Mouse (Mus musculus) embryonic facial prominence, embryonic 13.5 days (tissue): Measurements from ENCODE around the gene Ube2c. TPM values are rescaled to one million over a fixed set of nuclear protein-coding genes. Genes with fewer than 3 reads are reported as not detected.
A peak's percentile ranks its signal among the peaks of the same experiment; 100 is the strongest.
"Not testable (repeated sequence)": the region's sequence is repeated elsewhere in the genome, so short reads cannot be mapped to it uniquely, and the experiment has no call there.

Experiments used
- ATAC-seq: fragments of 200-750 bp; cut with Nextera tagmentation; 2 replicates; pipeline ENCODE4 v1.8.0; 2017; ENCODE audit warnings: low read depth; ENCODE audit not compliant: insufficient number of reproducible peaks, insufficient read depth, low FRiP score, low TSS enrichment
- H3K27ac ChIP-seq: fragments of 300-500 bp; sonication (generic); 2 replicates; pipeline ENCODE4 v1.5.1; 2015; ENCODE audit warnings: moderate library complexity, mild to moderate bottlenecking, inconsistent platforms
- H3K27me3 ChIP-seq: fragments of 300-500 bp; sonication (generic); 2 replicates; pipeline ENCODE4 v1.6.1; 2015; ENCODE audit warnings: mild to moderate bottlenecking, inconsistent platforms
- H3K36me3 ChIP-seq: fragments of 300-500 bp; sonication (generic); 2 replicates; pipeline ENCODE4 v1.6.1; 2015; ENCODE audit warnings: mild to moderate bottlenecking, inconsistent platforms
- H3K4me1 ChIP-seq: fragments of 300-500 bp; sonication (generic); 2 replicates; pipeline ENCODE4 v1.6.1; 2015; ENCODE audit warnings: inconsistent platforms
- H3K4me2 ChIP-seq: fragments of 300-500 bp; sonication (generic); 2 replicates; pipeline ENCODE4 v1.6.1; 2015; ENCODE audit warnings: moderate library complexity, mild to moderate bottlenecking, inconsistent platforms
- H3K4me3 ChIP-seq: fragments of 300-500 bp; sonication (generic); 2 replicates; pipeline ENCODE4 v1.5.1; 2015; ENCODE audit warnings: mild to moderate bottlenecking, inconsistent platforms
- H3K9ac ChIP-seq: fragments of 300-500 bp; sonication (generic); 2 replicates; pipeline ENCODE4 v1.6.1; 2015; ENCODE audit warnings: mild to moderate bottlenecking, inconsistent platforms
- H3K9me3 ChIP-seq: fragments of 300-500 bp; sonication (generic); 2 replicates; pipeline ENCODE4 v1.6.1; 2016; ENCODE audit warnings: inconsistent platforms
- WGBS: fragments of 180-500 bp; shearing (Covaris S2); methylation state at CpG from one replicate; pipeline ENCODE4 v1.1.7; 2015; ENCODE audit warnings: mixed read lengths; 5-methylcytosine and 5-hydroxymethylcytosine counted together
- polyA plus RNA-seq: library from polyadenylated mRNA; unstranded; fragments of >200 nt; fragmentation: Nextera tagmentation; extraction: Ambion mirVana; gene quantifications from 2 replicates; pipeline ENCODE4 v1.2.1, GENCODE M21; 2015

The Ube2c gene
- polyA plus RNA-seq, 1 experiment from 2014 or later = 448 TPM

DNA sequence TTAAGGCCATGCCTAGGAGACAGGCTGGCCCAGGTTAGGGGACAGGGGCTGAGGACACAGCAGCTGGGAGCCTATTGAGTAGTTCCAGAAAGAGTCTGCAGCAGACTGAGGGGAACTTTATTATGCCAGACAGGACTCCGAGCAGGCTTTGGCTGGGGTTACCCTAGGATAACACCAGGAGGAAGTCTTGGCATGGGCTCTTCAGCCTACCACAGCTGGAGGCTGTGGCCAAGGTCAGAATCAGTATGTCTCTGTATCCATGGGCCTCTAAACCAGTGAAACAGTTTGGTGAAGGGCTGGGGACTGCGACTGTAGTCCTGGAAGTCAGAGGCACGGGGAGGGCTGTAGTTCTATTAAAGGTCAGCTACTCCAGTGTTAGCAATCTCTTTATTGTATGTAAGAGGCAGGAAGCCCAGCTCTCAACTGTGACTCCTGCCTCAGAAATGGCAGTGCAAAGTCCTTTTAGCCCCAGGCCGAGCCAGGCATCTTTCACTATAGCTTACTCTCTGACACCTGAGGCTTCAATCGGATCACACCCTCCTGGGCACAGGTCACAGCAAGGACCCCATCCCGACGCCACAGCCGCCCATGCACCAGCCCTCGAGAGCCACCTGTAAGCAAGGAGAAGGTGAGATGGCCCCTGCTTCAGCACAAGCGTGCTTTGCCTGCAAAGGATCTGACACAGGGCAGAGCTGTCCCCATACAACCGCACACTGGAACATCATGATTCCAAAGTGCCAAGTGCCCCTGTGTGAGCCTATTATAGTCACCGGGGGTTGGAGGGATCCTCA is 22.9 kb downstream of the Ube2c start:
- H3K9me3 ChIP-seq = no peaks in the 10 kb centered on the region
- H3K4me2 ChIP-seq = no peak overlapping the region
- 90% methylated on average over 12 of the region's 12 CpGs for WGBS
- ATAC-seq = no peak
- H3K9ac ChIP-seq = no peak overlapping the region
- H3K27me3 ChIP-seq = no peaks in the 10 kb centered on the region
- H3K36me3 ChIP-seq = peaks cover 68% of the 10 kb centered on the region
- H3K4me3 ChIP-seq = no peak overlapping the region
- peaks cover 12% of the 10 kb centered on the region for H3K4me1 ChIP-seq
- H3K27ac ChIP-seq = no peak overlapping the region

DNA sequence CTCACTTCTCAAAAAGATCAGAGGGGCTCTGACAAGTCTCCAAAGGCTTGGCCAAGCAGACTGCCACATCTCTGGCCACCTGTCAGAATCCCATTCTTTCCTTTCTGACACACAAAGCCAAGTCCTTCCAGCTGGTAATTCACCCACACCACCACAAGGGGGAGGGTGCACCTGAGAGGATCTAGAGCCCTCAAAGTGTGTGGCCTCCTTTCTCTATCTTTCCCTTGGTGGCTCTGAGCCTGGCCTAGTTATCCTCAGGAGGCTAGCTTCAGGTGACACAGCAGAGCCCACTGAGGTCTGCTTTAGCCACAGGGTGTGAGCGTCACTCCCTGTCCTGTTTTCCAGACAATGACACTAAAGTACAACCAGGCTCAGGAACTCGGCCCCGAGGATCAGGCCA is 23.5 kb downstream of the Ube2c start:
- Histone ChIP-seq H3K27ac (no peak overlapping the region), H3K4me2 (no peak overlapping the region), H3K9me3 (no peaks in the 10 kb centered on the region), H3K4me3 (no peak overlapping the region), H3K9ac (no peak overlapping the region), H3K36me3 (peaks cover 72% of the 10 kb centered on the region), H3K27me3 (no peaks in the 10 kb centered on the region), H3K4me1 (peaks cover 8% of the 10 kb centered on the region)
- 79% methylated on average over 3 of the region's 3 CpGs for WGBS
- ATAC-seq = no peak

DNA sequence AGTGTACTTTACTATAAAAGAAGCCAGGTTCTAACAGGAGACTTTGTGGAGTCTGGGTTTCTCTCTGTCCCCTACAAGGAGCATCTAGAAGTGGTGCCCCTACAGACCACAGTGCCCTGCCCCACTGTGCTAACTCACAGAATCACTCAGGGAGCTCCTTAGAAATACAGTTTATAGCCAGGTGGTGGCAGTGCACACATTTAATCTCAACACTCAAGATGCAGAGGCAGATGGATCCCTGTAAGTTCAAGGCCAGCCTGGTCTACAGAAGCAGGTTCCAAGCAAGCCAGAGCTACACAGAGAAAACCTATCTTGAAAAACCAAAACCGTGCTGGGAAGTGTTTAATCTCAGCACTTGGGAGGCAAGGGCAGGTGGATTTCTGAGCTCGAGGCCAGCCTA is 24.1 kb downstream of the Ube2c start:
- Histone ChIP-seq H3K36me3 (peaks cover 72% of the 10 kb centered on the region), H3K27ac (no peak overlapping the region), H3K4me1 (peaks cover 2% of the 10 kb centered on the region; the same call in 1 of the 2 replicates), H3K4me2 (no peak overlapping the region), H3K27me3 (no peaks in the 10 kb centered on the region), H3K9ac (no peak overlapping the region), H3K4me3 (no peak overlapping the region), H3K9me3 (no peaks in the 10 kb centered on the region)
- 92% methylated on average over 2 of the region's 2 CpGs for WGBS
- ATAC-seq = no peak

DNA sequence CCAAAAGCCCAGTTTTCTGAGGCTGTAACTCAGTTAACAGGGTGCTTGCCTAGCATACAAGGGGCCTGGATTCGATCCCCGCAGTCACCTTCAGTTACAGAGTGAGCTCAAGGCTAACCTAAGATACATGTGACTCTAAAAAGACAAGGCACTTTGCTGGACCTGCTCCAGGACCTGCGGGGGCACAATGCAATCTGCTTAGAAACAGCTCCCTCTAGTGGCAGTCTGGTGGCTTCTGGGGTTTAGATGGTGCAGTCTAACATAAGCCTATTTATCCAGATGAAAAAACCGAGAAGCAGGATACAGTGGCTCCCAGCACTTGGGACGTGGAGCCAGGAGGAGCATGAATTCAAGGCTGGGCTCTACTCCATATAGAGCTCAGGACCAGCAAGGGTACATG is 24.6 kb downstream of the Ube2c start:
- Histone ChIP-seq H3K27ac (no peak overlapping the region), H3K9ac (no peak overlapping the region), H3K36me3 (peaks cover 74% of the 10 kb centered on the region), H3K9me3 (no peaks in the 10 kb centered on the region), H3K4me2 (no peak overlapping the region), H3K27me3 (no peaks in the 10 kb centered on the region), H3K4me3 (no peak overlapping the region), H3K4me1 (no peaks in the 10 kb centered on the region)
- 35% methylated on average over 5 of the region's 5 CpGs for WGBS
- ATAC-seq = no peak

DNA sequence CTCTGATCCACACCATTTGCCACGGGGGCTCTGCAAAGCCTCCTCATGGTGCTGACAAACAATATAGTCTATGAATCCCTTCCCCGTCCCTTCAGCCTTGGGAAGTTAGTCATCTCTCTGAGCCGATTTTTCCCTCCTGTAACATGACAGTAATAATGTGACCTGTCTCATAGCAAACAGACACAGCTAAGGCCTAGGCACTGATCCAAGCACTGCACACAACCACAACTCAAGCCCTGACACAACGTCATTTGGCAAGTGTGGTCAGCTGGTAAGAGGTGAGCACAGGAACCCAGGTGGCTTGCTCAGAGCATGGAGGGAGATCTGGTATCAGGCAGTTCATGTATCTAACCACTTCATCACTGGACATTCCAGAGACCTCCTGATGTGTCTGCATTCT is 26.2 kb downstream of the Ube2c start:
- H3K27ac ChIP-seq = no peak overlapping the region
- no peak overlapping the region for H3K9ac ChIP-seq
- peaks cover 84% of the 10 kb centered on the region for H3K36me3 ChIP-seq
- no peak overlapping the region for H3K4me2 ChIP-seq
- no peaks in the 10 kb centered on the region for H3K4me1 ChIP-seq
- no peaks in the 10 kb centered on the region for H3K9me3 ChIP-seq
- ATAC-seq = no peak
- H3K4me3 ChIP-seq = no peak overlapping the region
- WGBS = 87% methylated on average over 4 of the region's 4 CpGs
- H3K27me3 ChIP-seq = no peaks in the 10 kb centered on the region

DNA sequence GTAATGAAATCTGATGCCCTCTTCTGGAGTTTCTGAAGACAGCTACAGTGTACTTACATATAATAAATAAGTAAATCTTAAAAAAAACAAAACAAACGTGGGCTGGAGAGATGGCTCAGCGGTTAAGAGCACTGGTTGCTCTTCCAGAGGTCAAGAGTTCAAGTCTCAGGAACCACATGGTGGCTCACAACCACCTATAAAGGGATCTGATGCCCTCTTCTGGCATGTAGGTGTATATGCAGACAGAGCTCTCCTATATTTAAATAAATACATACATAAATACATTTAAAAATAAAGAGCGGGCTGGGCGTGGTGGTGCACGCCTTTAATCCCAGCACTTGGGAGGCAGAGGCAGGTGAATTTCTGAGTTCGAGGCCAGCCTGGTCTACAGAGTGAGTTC is 28.9 kb downstream of the Ube2c start:
- H3K9ac ChIP-seq, H3K4me1 ChIP-seq, H3K4me2 ChIP-seq, H3K27me3 ChIP-seq, H3K4me3 ChIP-seq, H3K27ac ChIP-seq, ATAC-seq, H3K9me3 ChIP-seq: not testable (repeated sequence)
- 81% methylated on average over 6 of the region's 6 CpGs for WGBS
- peaks cover 74% of the 10 kb centered on the region for H3K36me3 ChIP-seq

DNA sequence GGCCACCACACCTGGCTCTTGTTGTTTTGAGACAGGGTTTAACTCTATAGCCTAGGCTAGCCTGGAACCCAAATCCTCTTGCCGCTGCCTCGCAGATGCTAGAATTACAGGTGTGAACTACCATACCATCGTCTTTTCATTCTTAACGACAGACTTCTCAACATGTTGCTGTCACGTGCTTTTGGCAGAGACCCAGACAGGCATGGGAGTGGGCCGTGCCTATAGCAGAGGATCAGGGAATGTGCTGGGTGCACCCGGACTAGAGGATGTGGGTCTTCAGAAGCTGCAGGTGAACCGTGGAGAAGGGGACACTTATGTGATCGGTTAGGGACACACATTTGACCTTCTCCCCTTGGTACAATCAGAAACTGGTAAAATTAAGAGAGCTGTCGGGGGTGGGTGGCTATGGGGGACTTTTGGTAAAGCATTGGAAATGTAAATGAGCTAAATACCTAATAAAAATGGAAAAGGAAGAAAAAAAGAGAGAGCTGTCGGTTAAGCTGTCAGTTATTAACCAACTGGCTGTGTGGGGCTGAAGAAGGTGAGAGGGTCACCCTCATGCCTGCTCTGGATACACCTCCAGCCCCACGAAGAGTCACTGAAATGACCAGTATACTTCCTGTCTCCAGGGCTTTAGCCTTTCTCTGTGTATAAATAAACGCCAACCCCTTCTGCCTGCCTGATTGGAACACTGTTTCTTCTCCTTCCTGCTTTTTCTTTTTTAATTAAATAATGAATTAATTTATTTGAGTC is 30.7 kb downstream of the Ube2c start:
- ATAC-seq = no peak
- no peak overlapping the region for H3K9ac ChIP-seq
- no peak overlapping the region for H3K27ac ChIP-seq
- no peak overlapping the region for H3K4me3 ChIP-seq
- no peak overlapping the region for H3K4me2 ChIP-seq
- H3K27me3 ChIP-seq = no peaks in the 10 kb centered on the region
- WGBS = 90% methylated on average over 13 of the region's 13 CpGs
- H3K36me3 ChIP-seq = peaks cover 63% of the 10 kb centered on the region
- H3K4me1 ChIP-seq = peaks cover 15% of the 10 kb centered on the region
- H3K9me3 ChIP-seq = no peaks in the 10 kb centered on the region

DNA sequence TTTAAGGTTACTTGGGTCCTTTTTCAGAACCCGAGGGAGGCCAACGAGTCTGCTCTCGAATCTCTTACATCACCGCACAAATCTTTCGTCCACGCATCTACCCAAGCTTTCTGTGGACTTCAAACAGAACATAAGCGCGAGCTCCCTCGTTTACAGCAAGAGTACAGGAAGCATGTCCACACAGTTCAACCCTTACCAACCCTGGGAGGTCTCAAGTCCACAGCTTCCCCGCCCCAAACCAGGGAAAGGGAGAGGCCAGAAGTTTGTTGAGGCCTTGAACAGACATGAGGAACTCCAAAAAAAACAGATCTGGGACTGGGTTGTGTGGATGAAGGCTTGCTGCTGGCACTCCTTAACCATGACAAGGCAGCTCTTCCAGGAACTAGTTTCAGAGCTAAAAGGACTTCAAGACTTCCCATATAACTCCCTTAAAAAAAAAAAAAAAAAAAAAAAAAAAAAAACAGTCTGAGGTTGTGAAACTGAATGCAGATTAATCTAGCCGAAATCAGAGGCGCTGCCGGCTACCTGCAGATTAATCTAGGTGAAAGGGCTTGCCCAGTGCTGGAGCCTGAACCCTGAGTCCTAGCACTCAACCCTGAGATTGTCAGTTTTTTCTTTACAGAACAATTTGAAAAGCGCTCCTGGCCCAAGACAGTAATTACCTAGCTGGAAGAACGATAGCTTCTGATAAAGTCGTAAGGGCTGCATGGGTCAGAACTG is 33.7 kb downstream of the Ube2c start:
- Histone ChIP-seq H3K27ac (no peak overlapping the region), H3K36me3 (peaks cover 40% of the 10 kb centered on the region), H3K9me3 (no peaks in the 10 kb centered on the region), H3K4me3 (peak overlapping the region; percentile 87), H3K4me2 (peak overlapping the region; percentile 91), H3K9ac (peak overlapping the region; percentile 81), H3K27me3 (no peaks in the 10 kb centered on the region), H3K4me1 (peaks cover 25% of the 10 kb centered on the region)
- no peak for ATAC-seq
- WGBS = 86% methylated on average over 16 of the region's 16 CpGs

DNA sequence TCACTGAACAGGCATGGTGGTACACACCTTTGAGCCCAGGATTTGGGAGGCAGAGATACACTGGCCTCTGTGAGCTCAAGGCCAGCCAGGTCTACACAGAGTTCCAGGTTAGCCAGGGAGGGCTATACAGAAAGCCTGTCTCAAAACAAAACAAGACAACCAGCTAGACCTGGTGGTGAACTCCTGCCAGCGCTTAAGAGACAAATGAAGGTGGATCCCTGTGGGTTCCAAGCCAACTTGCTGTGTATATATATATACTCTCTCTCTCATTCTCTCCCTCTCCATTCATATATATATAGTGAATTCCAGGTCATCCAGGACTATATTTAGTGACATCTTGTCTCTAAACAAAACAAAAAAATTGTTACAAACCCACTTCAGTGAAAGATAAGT is 34.2 kb downstream of the Ube2c start:
- Histone ChIP-seq H3K4me1 (peaks cover 25% of the 10 kb centered on the region), H3K4me2 (peak overlapping the region; percentile 91), H3K27ac (peak overlapping the region; percentile 86; the same call in 1 of the 2 replicates), H3K27me3 (no peaks in the 10 kb centered on the region), H3K36me3 (peaks cover 40% of the 10 kb centered on the region), H3K9me3 (no peaks in the 10 kb centered on the region), H3K4me3 (peak overlapping the region; percentile 87), H3K9ac (peak overlapping the region; percentile 81)
- ATAC-seq = no peak
- WGBS = 73% methylated on average over 1 of the region's 1 CpGs

DNA sequence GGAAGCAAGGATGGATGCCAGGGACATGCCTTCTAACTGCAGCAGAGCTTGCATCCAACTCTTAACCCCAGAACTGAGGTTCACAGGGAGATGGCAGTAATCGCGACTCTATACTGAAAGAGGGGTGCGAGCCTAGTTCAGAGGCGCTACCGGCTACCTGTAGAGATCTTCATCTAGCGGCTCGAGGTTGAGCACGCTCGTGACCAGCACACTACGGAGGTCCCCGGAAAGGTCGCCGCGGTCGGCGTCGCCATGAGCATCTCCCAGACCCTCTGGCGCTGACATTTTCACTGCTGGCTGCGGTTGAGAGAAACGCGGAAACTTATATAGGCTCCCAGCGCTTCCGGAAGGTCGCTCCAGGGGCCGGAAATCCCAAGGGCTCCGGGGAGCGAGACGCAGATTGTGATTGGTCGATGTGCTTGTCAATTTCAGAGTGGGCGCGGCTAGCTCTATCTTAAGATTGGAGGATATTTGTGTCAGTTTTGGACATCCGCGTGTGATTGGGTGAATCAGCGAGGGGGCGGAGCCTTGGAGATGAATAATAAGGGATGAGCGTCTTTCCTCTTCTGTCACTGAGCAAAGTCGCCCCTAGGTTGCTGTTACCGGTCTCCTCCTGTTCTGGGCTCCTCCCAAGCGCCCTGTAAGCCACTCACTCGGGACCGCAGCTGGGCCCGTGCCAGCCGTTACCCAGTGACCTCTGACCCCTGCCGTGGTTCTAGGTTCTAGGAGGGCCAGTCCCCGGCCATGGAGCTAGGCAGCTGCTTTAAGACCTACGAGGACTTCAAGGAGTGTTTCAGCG is 35.0 kb downstream of the Ube2c start, which contains the start of the genes Acot8 and Zswim3:
Gene Acot8, minus strand, starts transcription at position 350 of the 799 bp plus-strand sequence.
Gene Zswim3, plus strand, starts transcription at position 566 of the 799 bp plus-strand sequence.
- Histone ChIP-seq H3K4me2 (peak within 1 kb of the TSS; percentile 91), H3K9me3 (no peaks in the 10 kb centered on the region), H3K27me3 (no peaks in the 10 kb centered on the region), H3K36me3 (peaks cover 37% of the 10 kb centered on the region), H3K27ac (peak within 1 kb of the TSS; percentile 86), H3K9ac (peak within 1 kb of the TSS; percentile 83), H3K4me1 (peaks cover 25% of the 10 kb centered on the region), H3K4me3 (peak within 1 kb of the TSS; percentile 87)
- peak; percentile 92 for ATAC-seq
- under 1% methylated on average over 47 of the region's 47 CpGs for WGBS

DNA sequence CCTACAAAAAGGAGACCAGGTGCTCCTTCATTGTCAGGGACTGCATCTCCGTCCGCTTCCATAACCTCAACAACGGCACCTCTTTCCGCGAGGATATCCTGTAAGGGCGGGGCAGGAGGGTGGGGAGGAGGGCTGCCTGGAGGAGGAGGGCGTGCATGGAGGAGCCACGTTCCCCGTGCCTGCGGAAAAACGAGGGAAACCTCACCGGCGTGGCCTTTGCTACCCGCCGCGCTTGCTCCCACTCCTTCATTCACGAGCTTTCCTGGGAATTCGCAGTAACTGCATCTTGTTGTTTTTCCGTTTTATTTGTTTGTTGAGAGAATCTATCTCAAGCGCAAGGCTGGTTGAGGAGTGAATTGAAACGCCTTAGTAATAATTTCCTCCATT is 35.6 kb downstream of the Ube2c start:
- peak overlapping the region; percentile 83 for H3K9ac ChIP-seq
- peaks cover 25% of the 10 kb centered on the region for H3K4me1 ChIP-seq
- ATAC-seq = peak; percentile 57
- H3K4me2 ChIP-seq = peak overlapping the region; percentile 91
- 2% methylated on average over 21 of the region's 21 CpGs for whole genome bisulfite sequencing
- H3K4me3 ChIP-seq = peak overlapping the region; percentile 87
- peaks cover 31% of the 10 kb centered on the region for H3K36me3 ChIP-seq
- H3K27ac ChIP-seq = peak overlapping the region; percentile 68; the same call in 1 of the 2 replicates
- H3K27me3 ChIP-seq = no peaks in the 10 kb centered on the region
- H3K9me3 ChIP-seq = no peaks in the 10 kb centered on the region
